Comparison of ENCODE assay signal across 28 mouse cellular contexts in genomic region chr6:122672746-122673145, GRCm38 (mm10). TPM values are rescaled to one million over a fixed set of nuclear protein-coding genes. Genes with fewer than 3 reads are reported as not detected.
"Had no signal": no experiment of that assay in that cellular context is flagged by ENCODE, and none has a peak within 500 bp of the region (broad histone marks: within the 10 kb centered on the region; RNA-seq: fewer than 3 reads in every experiment).

No protein-coding gene starts in this region.

- H3K4me1 ChIP-seq: limb, embryonic 13.5 days; liver, embryonic 12.5 days; liver, embryonic 15.5 days had no signal

- ATAC-seq: liver, embryonic 12.5 days had no signal

- H3K36me3 ChIP-seq: kidney, embryonic 15.5 days; limb, embryonic 10.5 days; limb, embryonic 13.5 days; liver, embryonic 12.5 days; liver, embryonic 15.5 days had no signal

- H3K4me2 ChIP-seq: kidney, embryonic 15.5 days; limb, embryonic 13.5 days; liver, embryonic 12.5 days; liver, embryonic 15.5 days; lung, embryonic 14.5 days; midbrain, embryonic 11.5 days had no signal

- H3K27me3 ChIP-seq: kidney, embryonic 15.5 days; limb, embryonic 13.5 days had no signal

- H3K4me3 ChIP-seq: kidney, embryonic 15.5 days; limb, embryonic 10.5 days; limb, embryonic 13.5 days; liver, embryonic 12.5 days; liver, embryonic 15.5 days had no signal

- H3K9ac ChIP-seq: kidney, embryonic 15.5 days; limb, embryonic 13.5 days; liver, embryonic 12.5 days; liver, embryonic 15.5 days; lung, embryonic 14.5 days had no signal

- DNase-seq: kidney, adult 11 months; kidney, adult 8-10 months; kidney, postnatal 10 days; kidney, postnatal 36 days; liver; lung, embryonic 14.5 days; midbrain, embryonic 14.5 days; right cerebral cortex, postnatal 25 days; spleen, adult 18-20 months; thymus, adult 2 months; thymus, postnatal 14 days; thymus, postnatal 4 days had no signal

- H3K27ac ChIP-seq: kidney, embryonic 15.5 days; limb, embryonic 10.5 days; limb, embryonic 13.5 days; liver, embryonic 12.5 days; liver, embryonic 15.5 days had no signal

- H3K9me3 ChIP-seq: kidney, embryonic 15.5 days; limb, embryonic 10.5 days; limb, embryonic 13.5 days; liver, embryonic 12.5 days; liver, embryonic 15.5 days had no signal

RNA-seq across cellular contexts. Expression of gene Nanog, which starts 34.5 kb away (rescaled TPM):
- total RNA-seq: layer of hippocampus, postnatal 14 days; left cerebral cortex, adult 18-20 months; megakaryocyte progenitor cell, adult 5-6 weeks; megakaryocyte-erythroid progenitor cell, adult 5-6 weeks had no signal
- polyA plus RNA-seq: liver, embryonic 12.5 days; liver, embryonic 15.5 days; midbrain, embryonic 14.5 days; neural tube, embryonic 11.5 days had no signal

RNA-seq across cellular contexts. Expression of gene Dppa3, which starts 46.5 kb away (rescaled TPM):
- total RNA-seq: layer of hippocampus, postnatal 14 days; left cerebral cortex, adult 18-20 months; left cerebral cortex, postnatal 25 days; megakaryocyte progenitor cell, adult 5-6 weeks; megakaryocyte-erythroid progenitor cell, adult 5-6 weeks; midbrain, postnatal 0 days had no signal
- polyA plus RNA-seq: intestine, embryonic 14.5 days; kidney, embryonic 15.5 days; limb, embryonic 10.5 days; limb, embryonic 13.5 days; liver, embryonic 12.5 days; liver, embryonic 15.5 days; lung, embryonic 14.5 days; midbrain, embryonic 11.5 days; midbrain, embryonic 14.5 days; midbrain, postnatal 0 days; neural tube, embryonic 11.5 days; neural tube, embryonic 14.5 days; stomach, embryonic 16.5 days had no signal
